Mouse (Mus musculus) right cerebral cortex, postnatal 36 days (tissue): ENCODE measurements around the gene Mau2.
"Not testable (repeated sequence)": the region's sequence is repeated elsewhere in the genome, so short reads cannot be mapped to it uniquely, and the experiment has no call there.

Experiments
- DNase-seq, 2 experiments: peaks; one replicate each; pipeline ENCODE4 v3.0.0; 2022; ENCODE audit warnings: low spot score in 2 of 2, mixed read lengths in 1 of 2

Gene Mau2

GRCm38 (mm10) chr8:70023596-70023995, 18.9 kb downstream of the Mau2 start:
- DNase-seq, result no peak

GRCm38 (mm10) chr8:70015017-70015416, 27.5 kb downstream of the Mau2 start:
- DNase-seq, result no peak

GRCm38 (mm10) chr8:70012763-70013162, 29.8 kb downstream of the Mau2 start:
- no peak for DNase-seq

- no peak for DNase-seq
These were observed 30.2 kb downstream of the Mau2 start for GRCm38 (mm10) chr8:70012350-70012749.

GRCm38 (mm10) chr8:70010796-70011195, 31.7 kb downstream of the Mau2 start:
- DNase-seq, result not testable (repeated sequence)

GRCm38 (mm10) chr8:70005178-70005577, 37.4 kb downstream of the Mau2 start:
- no peak for DNase-seq

- no peak for DNase-seq
These were observed 38.2 kb downstream of the Mau2 start for GRCm38 (mm10) chr8:70004345-70004744.

GRCm38 (mm10) chr8:70003204-70003657, 39.3 kb downstream of the Mau2 start:
- DNase-seq, result no peak

- DNase-seq, result not testable (repeated sequence)
These were observed 40.7 kb downstream of the Mau2 start for GRCm38 (mm10) chr8:70001892-70002191.

- DNase-seq, result no peak
These were observed 41.2 kb downstream of the Mau2 start for GRCm38 (mm10) chr8:70001176-70001891.

- DNase-seq, result no peak
These were observed 42.3 kb downstream of the Mau2 start for GRCm38 (mm10) chr8:70000226-70000625.

GRCm38 (mm10) chr8:69999236-69999635, 43.3 kb downstream of the Mau2 start:
- no peak for DNase-seq

- no peak for DNase-seq
These were observed 43.8 kb downstream of the Mau2 start for GRCm38 (mm10) chr8:69998706-69999105.

GRCm38 (mm10) chr8:69996589-69997285, 45.8 kb downstream of the Mau2 start:
- DNase-seq, result no peak

- DNase-seq, result peak; percentile 100
These were observed 46.6 kb downstream of the Mau2 start, which contains the start of gene Gatad2a for GRCm38 (mm10) chr8:69995776-69996588. Gatad2a (minus strand) TSS chr8:69996384.

GRCm38 (mm10) chr8:69995422-69995775, 47.1 kb downstream of the Mau2 start:
- DNase-seq, result no peak

- DNase-seq, result not testable (repeated sequence)
These were observed 53.6 kb downstream of the Mau2 start for GRCm38 (mm10) chr8:69988936-69989335.

- DNase-seq, result no peak
These were observed 54.8 kb downstream of the Mau2 start for GRCm38 (mm10) chr8:69987744-69988143.

- DNase-seq, result no peak
These were observed 57.5 kb downstream of the Mau2 start for GRCm38 (mm10) chr8:69984876-69985553.

- no peak for DNase-seq
These were observed 64.1 kb downstream of the Mau2 start for GRCm38 (mm10) chr8:69978456-69978855.

GRCm38 (mm10) chr8:69974806-69975205, 67.7 kb downstream of the Mau2 start:
- no peak for DNase-seq

- peak; percentile 84 to 87 for DNase-seq
These were observed 68.3 kb downstream of the Mau2 start for GRCm38 (mm10) chr8:69974194-69974614.
